Comparison of ENCODE assay signal across 21 mouse cellular contexts in the genomic region with DNA sequence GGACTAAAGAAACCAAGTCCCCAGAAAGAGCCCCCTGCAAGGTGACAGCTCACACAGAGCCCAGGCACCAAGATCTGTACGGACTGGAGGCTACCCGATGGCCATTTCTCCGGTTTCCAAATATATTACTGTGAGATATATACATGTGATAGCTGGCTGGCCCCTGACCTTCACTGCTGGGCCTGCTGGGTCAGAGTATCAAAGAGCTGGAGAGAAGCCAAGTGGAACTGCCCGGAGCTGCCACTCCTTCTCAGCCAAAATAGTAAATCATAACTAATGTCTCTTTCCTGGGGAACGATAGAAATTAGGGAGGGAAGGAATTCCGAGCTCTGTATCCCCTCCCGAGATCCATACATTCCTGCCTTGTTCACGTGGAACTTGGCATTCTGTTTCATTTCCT. TPM values are rescaled to one million over a fixed set of nuclear protein-coding genes. Genes with fewer than 3 reads are reported as not detected.
DNase-seq lines count a peak whose midpoint lies in the region; ATAC-seq and TF ChIP-seq lines count a peak whose summit lies in the region.
"Had no signal": no experiment of that assay in that cellular context is flagged by ENCODE, and none has a peak within 500 bp of the region (broad histone marks: within the 10 kb centered on the region; RNA-seq: fewer than 3 reads in every experiment).

No protein-coding gene starts in this region.

- WGBS in limb, embryonic 12.5 days = 26% methylated on average over 8 of the region's 8 CpGs
- WGBS in limb, embryonic 10.5 days = 52% methylated on average over 8 of the region's 8 CpGs
- 15% methylated on average over 8 of the region's 8 CpGs for whole genome bisulfite sequencing in kidney, adult 2 months
- 78% methylated on average over 8 of the region's 8 CpGs for WGBS in forebrain, postnatal 0 days
- WGBS in cerebellum, adult 2 months = 28% methylated on average over 8 of the region's 8 CpGs

- no peak for ATAC-seq in limb, embryonic 12.5 days (ENCODE audit: insufficient number of reproducible peaks, insufficient read depth, low FRiP score, low TSS enrichment, low read depth)
- no peak for ATAC-seq in forebrain, postnatal 0 days
- ATAC-seq: hindbrain, postnatal 0 days; intestine, postnatal 0 days had no signal

- no peak for DNase-seq in limb, embryonic 10.5 days (ENCODE audit: low spot score)
- peak; percentile 41 for DNase-seq in adrenal gland, postnatal 10 days
- peak; percentile 28 for DNase-seq in kidney, adult 2 months
- DNase-seq in kidney, postnatal 14 days = peak; percentile 23
- DNase-seq in forebrain, postnatal 0 days = no peak
- no peak for DNase-seq in cerebellum, adult 2 months
- no peak for DNase-seq in left cerebral cortex, adult 9 months (ENCODE audit: low spot score in 2 of 2)
- DNase-seq: gastrocnemius, postnatal 10 days; heart, adult 18-20 months; layer of hippocampus, adult 9-11 months; lung, postnatal 4 days; retina, postnatal 1 day; thymus, adult 18-20 months had no signal

- no peak overlapping the region for H3K4me2 ChIP-seq in limb, embryonic 12.5 days
- no peak overlapping the region for H3K4me2 ChIP-seq in forebrain, postnatal 0 days (ENCODE audit: low read depth)
- H3K4me2 ChIP-seq: heart, embryonic 15.5 days; limb, embryonic 15.5 days; lung, embryonic 15.5 days; midbrain, embryonic 11.5 days; stomach, embryonic 15.5 days had no signal

- no peaks in the 10 kb centered on the region for H3K27me3 ChIP-seq in limb, embryonic 12.5 days
- no peaks in the 10 kb centered on the region for H3K27me3 ChIP-seq in limb, embryonic 10.5 days (ENCODE audit: low read depth, poor library complexity, severe bottlenecking)
- no peaks in the 10 kb centered on the region for H3K27me3 ChIP-seq in kidney, adult 2 months (replicated peaks; ENCODE audit: control insufficient read depth, insufficient read depth, low read length)
- H3K27me3 ChIP-seq in forebrain, postnatal 0 days (ENCODE audit: insufficient read depth, low read length) = no peaks in the 10 kb centered on the region
- no peaks in the 10 kb centered on the region; the same call in 1 of the 2 replicates for H3K27me3 ChIP-seq in cerebellum, adult 2 months (ENCODE audit: control insufficient read depth, insufficient read depth, low read length)
- H3K27me3 ChIP-seq: heart, embryonic 15.5 days; limb, embryonic 15.5 days; lung, embryonic 15.5 days; stomach, embryonic 15.5 days had no signal

- TF ChIP-seq CTCF in kidney, adult 2 months (conservative IDR thresholded peaks at IDR 0.05; ENCODE audit: insufficient read depth, insufficient read length, low read depth, low read length) = no peak
- no peak for TF ChIP-seq CTCF in forebrain, postnatal 0 days (IDR thresholded peaks at IDR 0.05; ENCODE audit: low read depth)
- TF ChIP-seq CTCF in cerebellum, adult 2 months (IDR thresholded peaks at IDR 0.05; ENCODE audit: borderline replicate concordance, insufficient read depth, low read depth, low read length) = no peak

- H3K9me3 ChIP-seq in limb, embryonic 12.5 days = 0 out of 2 replicates have a peak, but pooled peaks cover 10% of the 10 kb centered on the region
- no peaks in the 10 kb centered on the region for H3K9me3 ChIP-seq in limb, embryonic 10.5 days (replicated peaks)
- H3K9me3 ChIP-seq in forebrain, postnatal 0 days (ENCODE audit: low read length) = no peaks in the 10 kb centered on the region
- H3K9me3 ChIP-seq: heart, embryonic 15.5 days; lung, embryonic 15.5 days; stomach, embryonic 15.5 days had no signal

- no peak overlapping the region for H3K9ac ChIP-seq in limb, embryonic 12.5 days (replicated peaks)
- H3K9ac ChIP-seq in forebrain, postnatal 0 days = no peak overlapping the region
- H3K9ac ChIP-seq: heart, embryonic 15.5 days; limb, embryonic 15.5 days; lung, embryonic 15.5 days; stomach, embryonic 15.5 days had no signal

- peak overlapping the region; percentile 8; the same call in 1 of the 2 replicates for H3K27ac ChIP-seq in limb, embryonic 12.5 days
- no peak overlapping the region for H3K27ac ChIP-seq in limb, embryonic 10.5 days
- H3K27ac ChIP-seq in kidney, adult 2 months (ENCODE audit: insufficient read depth, low read depth, low read length) = no peak overlapping the region
- H3K27ac ChIP-seq in forebrain, postnatal 0 days (ENCODE audit: low read depth, low read length) = no peak overlapping the region
- H3K27ac ChIP-seq in cerebellum, adult 2 months (ENCODE audit: insufficient read depth, low read length) = no peak overlapping the region
- H3K27ac ChIP-seq: heart, embryonic 15.5 days; hindbrain, postnatal 0 days; limb, embryonic 15.5 days; lung, embryonic 15.5 days; stomach, embryonic 15.5 days had no signal

- H3K4me1 ChIP-seq in limb, embryonic 12.5 days (replicated peaks) = peaks cover 23% of the 10 kb centered on the region
- H3K4me1 ChIP-seq in limb, embryonic 10.5 days = peaks cover 31% of the 10 kb centered on the region
- no peaks in the 10 kb centered on the region for H3K4me1 ChIP-seq in kidney, adult 2 months (ENCODE audit: control insufficient read depth, insufficient read depth, low read length)
- H3K4me1 ChIP-seq in forebrain, postnatal 0 days (ENCODE audit: insufficient read depth) = no peaks in the 10 kb centered on the region
- H3K4me1 ChIP-seq in cerebellum, adult 2 months (ENCODE audit: control insufficient read depth, insufficient read depth, low read length) = no peaks in the 10 kb centered on the region

- no peak overlapping the region for H3K4me3 ChIP-seq in limb, embryonic 12.5 days (replicated peaks)
- H3K4me3 ChIP-seq in limb, embryonic 10.5 days = no peak overlapping the region
- H3K4me3 ChIP-seq in kidney, adult 2 months (ENCODE audit: insufficient read depth, low read depth, low read length) = no peak overlapping the region
- H3K4me3 ChIP-seq in forebrain, postnatal 0 days (ENCODE audit: low read depth, low read length) = no peak overlapping the region
- no peak overlapping the region for H3K4me3 ChIP-seq in cerebellum, adult 2 months (replicated peaks; ENCODE audit: insufficient read depth, low read depth, low read length)
- H3K4me3 ChIP-seq: heart, embryonic 15.5 days; limb, embryonic 15.5 days; lung, embryonic 15.5 days; stomach, embryonic 15.5 days had no signal

- H3K36me3 ChIP-seq in limb, embryonic 12.5 days = no peaks in the 10 kb centered on the region
- no peaks in the 10 kb centered on the region for H3K36me3 ChIP-seq in limb, embryonic 10.5 days
- H3K36me3 ChIP-seq in kidney, adult 2 months (ENCODE audit: control insufficient read depth, insufficient read depth, low read length) = no peaks in the 10 kb centered on the region
- H3K36me3 ChIP-seq in forebrain, postnatal 0 days (ENCODE audit: insufficient read depth) = no peaks in the 10 kb centered on the region
- H3K36me3 ChIP-seq: heart, embryonic 15.5 days; limb, embryonic 15.5 days; lung, embryonic 15.5 days; stomach, embryonic 15.5 days had no signal

- no peak for TF ChIP-seq POLR2A in kidney, adult 2 months (IDR thresholded peaks at IDR 0.05; ENCODE audit: low read depth, low read length)
- TF ChIP-seq POLR2A in cerebellum, adult 2 months (IDR thresholded peaks at IDR 0.05; ENCODE audit: borderline replicate concordance, insufficient read depth, low read length) = no peak

RNA-seq across cellular contexts. Expression of a gene that starts 40.0 kb away (rescaled TPM):
- 128 and 132 TPM in 2 replicates for polyA plus RNA-seq in limb, embryonic 12.5 days (2016; fragmentation: Nextera tagmentation; extraction: Ambion mirVana)
- 129 and 160 TPM in 2 replicates for polyA plus RNA-seq in limb, embryonic 10.5 days (2016; fragmentation: Nextera tagmentation; extraction: Ambion mirVana)
- total RNA-seq in adrenal gland, postnatal 10 days (2021) = 1 to 10 TPM; 3.9 to 6.4 TPM
- polyA plus RNA-seq in kidney, adult 2 months (2012; rRNA removed) = 0.09 and 0.10 TPM in 2 replicates
- 0.15 and 0.52 TPM in 2 replicates for total RNA-seq in forebrain, postnatal 0 days (2014; rRNA removed)
- polyA plus RNA-seq in forebrain, postnatal 0 days (2015; fragmentation: Nextera tagmentation; extraction: Ambion mirVana) = 0.13 and 0.24 TPM in 2 replicates
- 0.05 and 0.06 TPM in 2 replicates for polyA plus RNA-seq in cerebellum, adult 2 months (2012; rRNA removed)
- total RNA-seq: heart, adult 18-20 months had no signal

Comparison
In these comparisons a context has a peak if more than half of its experiments do, and no peak if none do; other contexts are left out.
1. DNase-seq: peak in adrenal gland, postnatal 10 days (single experiment), kidney, adult 2 months (single experiment) and kidney, postnatal 14 days (single experiment); none in limb, embryonic 10.5 days (single experiment), forebrain, postnatal 0 days (single experiment), cerebellum, adult 2 months (0 of 2) and left cerebral cortex, adult 9 months (0 of 2).
2. RNA of a gene that starts 40.0 kb away (polyA plus RNA-seq): 129 to 160 TPM in limb, embryonic 10.5 days and 128 to 132 TPM in limb, embryonic 12.5 days; 0.13 to 0.24 TPM in forebrain, postnatal 0 days, 0.09 to 0.10 TPM in kidney, adult 2 months and 0.05 to 0.06 TPM in cerebellum, adult 2 months; every median in the first group is over 100 times any median in the second.